Mouse (Mus musculus): ENCODE data around the gene Tas2r138.

DNA sequence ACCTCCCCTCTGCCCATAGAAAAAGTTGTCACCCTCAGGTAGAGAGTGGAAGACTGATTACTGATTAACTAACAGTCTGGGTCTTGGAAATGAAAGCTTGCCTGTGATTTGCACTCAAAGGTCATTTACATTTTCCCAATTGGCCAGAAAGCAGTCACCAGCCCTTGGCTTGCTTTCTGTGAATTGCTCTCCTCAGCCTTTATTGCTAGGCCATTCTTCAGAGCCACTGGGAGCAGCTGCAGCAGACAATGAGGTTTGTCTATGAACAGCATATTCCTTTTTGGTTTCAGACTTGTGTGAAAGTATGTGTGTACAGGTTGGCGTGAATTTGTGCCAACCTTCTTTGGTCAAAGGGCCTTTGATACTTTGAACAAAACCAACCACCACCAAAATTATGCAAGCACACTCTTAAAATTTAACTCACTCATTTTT lies 21.5 kb upstream of the Tas2r138 start:
- TF ChIP-seq POLR2A (IDR thresholded peaks at IDR 0.05; ENCODE audit: low read depth, low read length) (no peak), EP300 (IDR thresholded peaks at IDR 0.05; ENCODE audit: low read length) (no peak), E2F4 (IDR thresholded peaks at IDR 0.05; ENCODE audit: insufficient replicate concordance, low read depth, low read length) (no peak), SIN3A (IDR thresholded peaks at IDR 0.05; ENCODE audit: low read length) (no peak), ETS1 (conservative IDR thresholded peaks at IDR 0.05; ENCODE audit: low read depth, low read length) (no peak), MEF2A (IDR thresholded peaks at IDR 0.05; ENCODE audit: borderline replicate concordance, low read depth, low read length) (no peak), MXI1 (IDR thresholded peaks at IDR 0.05; ENCODE audit: low read depth, low read length) (no peak)
